Mouse (Mus musculus) limb, embryonic 14.5 days (tissue): ENCODE data around the gene Osr1. TPM values are rescaled to one million over a fixed set of nuclear protein-coding genes. Genes with fewer than 3 reads are reported as not detected.
A peak's percentile ranks its signal among the peaks of the same experiment; 100 is the strongest.

Experiments
- ATAC-seq: fragments of 200-750 bp; cut with Nextera tagmentation; 2 replicates; pipeline ENCODE4 v1.8.0; 2017; ENCODE audit warnings: low read depth, moderate number of reproducible peaks, moderate TSS enrichment; ENCODE audit not compliant: low FRiP score
- DNase-seq: peaks from one replicate; pipeline ENCODE4 v3.0.0-alpha.2; 2015; ENCODE audit warnings: low spot score
- H3K27ac ChIP-seq: fragments of 300-500 bp; sonication (generic); replicated peaks from 2 replicates; pipeline ENCODE4 v1.5.1; 2014; ENCODE audit warnings: low read depth, mild to moderate bottlenecking, low read length, moderate library complexity, mixed read lengths
- H3K27me3 ChIP-seq: fragments of 300-500 bp; sonication (generic); 2 replicates; pipeline ENCODE4 v1.6.1; 2014; ENCODE audit warnings: low read length, mixed read lengths; ENCODE audit not compliant: control insufficient read depth, insufficient read depth
- H3K36me3 ChIP-seq: fragments of 300-500 bp; sonication (generic); 2 replicates; pipeline ENCODE4 v1.6.1; 2014; ENCODE audit warnings: mild to moderate bottlenecking, low read length, moderate library complexity, mixed read lengths; ENCODE audit not compliant: control insufficient read depth, insufficient read depth
- H3K4me1 ChIP-seq: fragments of 300-500 bp; sonication (generic); 2 replicates; pipeline ENCODE4 v1.6.1; 2014; ENCODE audit warnings: antibody characterized with exemption, low read length, mixed read lengths; ENCODE audit not compliant: control insufficient read depth, insufficient read depth
- H3K4me2 ChIP-seq: fragments of 300-500 bp; sonication (generic); replicated peaks from 2 replicates; pipeline ENCODE4 v1.6.1; 2014; ENCODE audit warnings: low read depth, mild to moderate bottlenecking, low read length, moderate library complexity; ENCODE audit not compliant: severe bottlenecking
- H3K4me3 ChIP-seq: fragments of 300-500 bp; sonication (generic); replicated peaks from 2 replicates; pipeline ENCODE4 v1.5.1; 2014; ENCODE audit warnings: low read length
- H3K9ac ChIP-seq: fragments of 300-500 bp; sonication (generic); 2 replicates; pipeline ENCODE4 v1.6.1; 2014; ENCODE audit warnings: mild to moderate bottlenecking, low read depth, low read length, moderate library complexity; ENCODE audit not compliant: severe bottlenecking
- H3K9me3 ChIP-seq: fragments of 300-500 bp; sonication (generic); 2 replicates; pipeline ENCODE4 v1.6.1; 2016; ENCODE audit warnings: low read length; ENCODE audit not compliant: control insufficient read depth
- POLR2A ChIP-seq: fragments of 200-500 bp; IDR thresholded peaks from 2 replicates; pipeline ENCODE4 v1.8.0; 2012; ENCODE audit warnings: inconsistent platforms, mild to moderate bottlenecking, moderate library complexity, borderline replicate concordance; ENCODE audit not compliant: insufficient read depth, insufficient read length; ENCODE audit errors: extremely low read depth
- WGBS: fragments of 180-500 bp; shearing (Covaris S2); extraction: QIAGEN DNeasy Blood & Tissue Kit; methylation state at CpG from one replicate; pipeline ENCODE4 v1.1.7; 2014; 5-methylcytosine and 5-hydroxymethylcytosine counted together
- polyA plus RNA-seq, 2 experiments: library from polyadenylated mRNA; depleted of rRNA in 1 of 2; stranded (reverse) in 1 of 2; unstranded in 1 of 2; fragments of >200 nt; fragmentation: Nextera tagmentation in 1 of 2; extraction: Ambion mirVana in 1 of 2; gene quantifications; 2 replicates each; pipeline versions ENCODE4 v1.2.1 to v1.2.3; 2012 to 2014

The Osr1 gene
- polyA plus RNA-seq, 2 experiments: 82.5 to 118 TPM

DNA sequence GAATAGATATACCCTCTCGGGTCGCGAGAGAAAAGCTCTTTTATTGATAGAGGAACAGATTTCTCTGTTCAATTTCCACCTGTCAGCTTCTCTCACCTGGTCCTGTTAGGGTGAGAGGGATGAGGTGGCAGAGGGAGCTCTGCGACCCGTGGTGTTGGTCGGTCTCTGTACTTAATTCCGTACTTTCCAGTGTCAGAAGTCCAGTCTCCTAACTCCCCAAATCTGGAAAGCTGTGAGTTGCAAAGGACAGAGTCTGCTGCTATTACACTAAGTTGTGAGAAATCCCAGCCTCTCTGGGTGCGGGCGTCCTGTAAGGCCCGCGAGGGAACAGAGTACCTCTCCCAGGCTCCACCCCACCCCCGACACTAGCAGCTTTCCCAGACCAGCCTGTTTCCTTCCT is 11.6 kb downstream of the Osr1 start:
- 0 out of 2 replicates have a peak overlapping the region, but pooled peaks have one; percentile 43 for H3K27ac ChIP-seq
- ATAC-seq: no peak
- peaks cover 49% of the 10 kb centered on the region; the same call in 1 of the 2 replicates for H3K27me3 ChIP-seq
- peak overlapping the region; percentile 65 for H3K4me3 ChIP-seq
- peaks cover 38% of the 10 kb centered on the region for H3K4me1 ChIP-seq
- H3K36me3 ChIP-seq: peaks cover 28% of the 10 kb centered on the region
- TF ChIP-seq POLR2A: no peak
- H3K4me2 ChIP-seq: peak overlapping the region; percentile 61
- WGBS: 15% methylated on average over 12 of the region's 12 CpGs
- no peaks in the 10 kb centered on the region for H3K9me3 ChIP-seq
- DNase-seq: no peak
- H3K9ac ChIP-seq: 0 out of 2 replicates have a peak overlapping the region, but pooled peaks have one; percentile 12

GRCm38 (mm10) chr12:9582248-9582995 is 12.5 kb downstream of the Osr1 start:
- Histone ChIP-seq H3K27ac (no peak overlapping the region), H3K27me3 (peaks cover 41% of the 10 kb centered on the region; the same call in 1 of the 2 replicates), H3K4me3 (no peak overlapping the region), H3K9ac (no peak overlapping the region), H3K36me3 (peaks cover 28% of the 10 kb centered on the region), H3K4me2 (no peak overlapping the region), H3K4me1 (peaks cover 33% of the 10 kb centered on the region; the same call in 1 of the 2 replicates), H3K9me3 (no peaks in the 10 kb centered on the region)
- TF ChIP-seq POLR2A: no peak
- no peak for DNase-seq
- ATAC-seq: no peak
- 30% methylated on average over 14 of the region's 14 CpGs for WGBS

DNA sequence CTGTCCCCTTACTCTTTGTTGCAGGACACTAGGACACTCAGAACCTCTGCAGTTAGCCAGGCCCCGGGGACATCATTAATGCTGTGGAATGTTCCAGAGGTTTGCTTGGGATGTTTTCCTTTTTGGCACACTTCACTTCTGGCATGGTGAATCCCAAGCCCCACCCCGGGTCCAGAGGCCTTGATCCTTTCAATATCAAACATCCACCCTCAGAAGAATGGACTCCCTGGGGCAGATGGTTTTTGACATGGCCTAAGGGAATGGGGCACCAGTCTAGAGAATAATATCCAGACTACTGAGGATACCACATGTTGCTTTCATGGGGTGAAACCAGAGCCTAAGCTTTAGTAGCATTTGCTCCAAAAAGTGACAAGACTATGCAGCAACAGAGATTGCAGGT is 13.5 kb downstream of the Osr1 start:
- ATAC-seq (no peak), DNase-seq (peak; percentile 45)
- no peak overlapping the region for H3K9ac ChIP-seq
- no peak for TF ChIP-seq POLR2A
- peaks cover 34% of the 10 kb centered on the region; the same call in 1 of the 2 replicates for H3K27me3 ChIP-seq
- WGBS: 20% methylated on average over 2 of the region's 2 CpGs
- H3K36me3 ChIP-seq: peaks cover 28% of the 10 kb centered on the region
- no peaks in the 10 kb centered on the region for H3K9me3 ChIP-seq
- H3K27ac ChIP-seq: no peak overlapping the region
- peaks cover 30% of the 10 kb centered on the region; the same call in 1 of the 2 replicates for H3K4me1 ChIP-seq
- H3K4me2 ChIP-seq: no peak overlapping the region
- no peak overlapping the region for H3K4me3 ChIP-seq

DNA sequence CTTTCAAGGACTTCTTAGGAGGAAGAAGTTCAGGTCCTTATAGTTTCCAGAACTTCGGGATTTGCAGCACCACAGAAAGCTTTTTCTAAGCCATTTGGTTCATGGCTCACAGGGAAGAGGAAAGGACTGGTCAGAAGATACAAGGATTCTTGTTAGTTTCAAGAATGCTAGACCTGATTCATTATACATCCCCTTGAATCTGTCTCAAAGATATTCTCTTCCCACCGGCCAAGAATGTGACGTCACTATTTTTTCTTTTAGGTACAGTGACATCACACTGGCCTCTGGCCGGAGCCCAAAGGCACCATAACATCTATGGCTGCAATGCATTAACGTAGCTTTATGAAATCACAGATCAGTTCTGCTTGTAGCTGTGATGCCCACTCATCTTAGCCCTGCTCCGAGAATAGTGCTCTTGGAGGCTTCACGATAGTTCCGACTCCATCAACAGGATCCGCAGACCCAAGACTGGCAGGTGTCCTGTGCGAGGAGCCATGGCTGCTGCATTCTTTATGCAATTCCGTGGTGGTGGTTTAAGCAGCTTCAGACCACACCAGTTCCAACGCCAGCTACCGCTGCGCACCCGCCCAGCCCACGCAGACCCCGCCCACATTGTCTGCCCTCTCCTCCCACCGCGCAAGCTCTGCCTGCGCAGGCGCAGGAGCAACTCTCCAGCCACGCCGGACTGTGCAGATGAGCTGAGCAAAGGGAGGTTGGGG is 14.6 kb downstream of the Osr1 start:
- ATAC-seq (peak; percentile 89), DNase-seq (peak; percentile 83)
- Histone ChIP-seq H3K9me3 (no peaks in the 10 kb centered on the region), H3K27me3 (peaks cover 24% of the 10 kb centered on the region; the same call in 1 of the 2 replicates), H3K4me2 (peak overlapping the region; percentile 61), H3K9ac (peak overlapping the region; percentile 53), H3K27ac (0 out of 2 replicates have a peak overlapping the region, but pooled peaks have one; percentile 34), H3K4me1 (peaks cover 21% of the 10 kb centered on the region; the same call in 1 of the 2 replicates), H3K4me3 (peak overlapping the region; percentile 41), H3K36me3 (peaks cover 23% of the 10 kb centered on the region)
- TF ChIP-seq POLR2A: peak; percentile 73; the same call in 1 of the 2 replicates
- 2% methylated on average over 23 of the region's 23 CpGs for WGBS

DNA sequence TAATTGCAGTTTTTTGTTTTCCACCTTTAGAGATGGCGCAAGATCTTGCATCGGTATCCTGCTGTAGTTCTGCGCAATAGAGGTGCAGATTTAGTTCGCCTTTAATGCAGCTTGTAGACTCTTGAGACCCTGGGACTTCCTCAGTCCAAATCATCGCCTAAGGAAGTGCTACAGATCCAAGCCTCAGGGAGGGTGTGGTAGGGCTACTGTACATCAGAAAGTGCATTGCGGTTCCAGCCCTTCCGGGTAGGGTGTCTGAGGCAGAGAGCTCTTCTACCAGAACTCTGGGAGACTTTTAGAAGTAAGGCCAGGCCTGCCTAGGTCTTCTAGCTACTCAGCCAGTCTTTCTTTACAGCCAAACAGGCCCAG is 15.2 kb downstream of the Osr1 start:
- no peak for TF ChIP-seq POLR2A
- Histone ChIP-seq H3K9ac (peak overlapping the region; percentile 53), H3K9me3 (no peaks in the 10 kb centered on the region), H3K4me3 (peak overlapping the region; percentile 41), H3K36me3 (peaks cover 20% of the 10 kb centered on the region), H3K4me2 (peak overlapping the region; percentile 61), H3K4me1 (peaks cover 18% of the 10 kb centered on the region; the same call in 1 of the 2 replicates), H3K27ac (no peak overlapping the region), H3K27me3 (peaks cover 23% of the 10 kb centered on the region; the same call in 1 of the 2 replicates)
- WGBS: 2% methylated on average over 7 of the region's 7 CpGs
- ATAC-seq (peak; percentile 23), DNase-seq (no peak)
